Mouse (Mus musculus) G1E (cell line): Measurements from ENCODE around the gene Cnpy4. TPM values are rescaled to one million over a fixed set of nuclear protein-coding genes. Genes with fewer than 3 reads are reported as not detected.
A peak's percentile ranks its signal among the peaks of the same experiment; 100 is the strongest.

ENCODE experiments used
- ATAC-seq: 2 replicates; pipeline ENCODE4 v1.8.0; 2016; ENCODE audit warnings: mild to moderate bottlenecking; ENCODE audit not compliant: insufficient number of reproducible peaks, poor library complexity, low FRiP score, severe bottlenecking; ENCODE audit errors: extremely low read depth
- DNase-seq: peaks from one replicate; pipeline ENCODE4 v3.0.0; 2012; ENCODE audit warnings: low spot score
- H3K27me3 ChIP-seq: 2 replicates; pipeline ENCODE4 v1.6.1; 2012; ENCODE audit warnings: mild to moderate bottlenecking, low read length, inconsistent platforms; ENCODE audit not compliant: insufficient read depth
- H3K36me3 ChIP-seq: replicated peaks from 2 replicates; pipeline ENCODE3; 2012; ENCODE audit warnings: mild to moderate bottlenecking, inconsistent platforms
- H3K4me1 ChIP-seq: 2 replicates; pipeline ENCODE4 v1.6.1; 2012; ENCODE audit warnings: low read depth, low read length, inconsistent platforms, mixed read lengths; ENCODE audit not compliant: insufficient read depth
- H3K4me3 ChIP-seq: 2 replicates; pipeline ENCODE4 v1.5.1; 2012; ENCODE audit warnings: low read depth, mild to moderate bottlenecking, inconsistent platforms, low read length, moderate library complexity, mixed read lengths
- H3K9me3 ChIP-seq: replicated peaks from 2 replicates; pipeline ENCODE4 v1.6.1; 2012; ENCODE audit warnings: inconsistent platforms
- CTCF ChIP-seq: IDR thresholded peaks from 2 replicates; pipeline ENCODE4 v1.5.1; 2012; ENCODE audit warnings: low read depth, low read length, inconsistent platforms, mixed read lengths
- GATA1 ChIP-seq: IDR thresholded peaks from 2 replicates; pipeline ENCODE4 v1.6.1; 2012; ENCODE audit warnings: borderline replicate concordance, low read length, inconsistent platforms, mixed read lengths
- GATA2 ChIP-seq: IDR thresholded peaks from 2 replicates; pipeline ENCODE4 v1.6.1; 2012; ENCODE audit warnings: low read depth, low read length, inconsistent platforms, borderline replicate concordance
- POLR2AphosphoS5 ChIP-seq: IDR thresholded peaks from 2 replicates; pipeline ENCODE4 v1.6.1; 2012; ENCODE audit warnings: low read depth, low read length, inconsistent platforms; ENCODE audit not compliant: insufficient replicate concordance
- TAL1 ChIP-seq: conservative IDR thresholded peaks from 2 replicates; pipeline ENCODE4 v1.6.1; 2012; ENCODE audit warnings: low read depth, low read length, inconsistent platforms, mixed read lengths
- polyA plus RNA-seq: library from polyadenylated mRNA; stranded (reverse); fragments of >175 nt; gene quantifications from 2 replicates; pipeline ENCODE4 v1.2.3, GENCODE M21; 2012
- total RNA-seq, 2 experiments: library from RNA; stranded (forward) in 1 of 2; stranded (reverse) in 1 of 2; fragments of 200-1000 nt in 1 of 2; fragments of >200 nt in 1 of 2; fragmentation: Nextera tagmentation in 1 of 2; gene quantifications; 2 replicates each; pipeline ENCODE4 v1.2.3; 2014 to 2017

Cnpy4 gene
- total and polyA plus RNA-seq, 3 experiments, result 1.3 to 31.1 (median 20.2) TPM

- Histone ChIP-seq H3K9me3 (no peaks in the 10 kb centered on the region), H3K27me3 (no peaks in the 10 kb centered on the region), H3K36me3 (peaks cover 79% of the 10 kb centered on the region), H3K4me3 (peak overlapping the region; percentile 30; the same call in 1 of the 2 replicates), H3K4me1 (peaks cover 49% of the 10 kb centered on the region)
- no peak for ATAC-seq
- no peak for TF ChIP-seq GATA2
- TF ChIP-seq CTCF, result no peak
- TF ChIP-seq GATA1, result no peak
- TF ChIP-seq POLR2AphosphoS5, result no peak
- no peak for TF ChIP-seq TAL1
- DNase-seq, result no peak
Measured at GRCm38 (mm10) chr5:138173217-138173616, 14.1 kb upstream of the Cnpy4 start.

- DNase-seq, result peak; percentile 40
- TF ChIP-seq TAL1 (no peak), GATA2 (no peak), POLR2AphosphoS5 (no peak), CTCF (no peak), GATA1 (no peak)
Measured at GRCm38 (mm10) chr5:138187661-138188306, 499 bp downstream of the Cnpy4 start.

GRCm38 (mm10) chr5:138193771-138194727, 6.8 kb downstream of the Cnpy4 start, which contains the start of gene Mblac1:
TSS of gene Mblac1 (plus strand) at chr5:138194314.
- ATAC-seq (peak; percentile 61), DNase-seq (peak; percentile 50)
- peaks cover 45% of the 10 kb centered on the region for H3K36me3 ChIP-seq
- TF ChIP-seq POLR2AphosphoS5 (peak; percentile 53; the same call in 1 of the 2 replicates), TAL1 (no peak), GATA2 (no peak)
- peak within 1 kb of the TSS; percentile 83 for H3K4me3 ChIP-seq
- peaks cover 7% of the 10 kb centered on the region; the same call in 1 of the 2 replicates for H3K27me3 ChIP-seq
- no peaks in the 10 kb centered on the region for H3K9me3 ChIP-seq
- peaks cover 20% of the 10 kb centered on the region for H3K4me1 ChIP-seq

More at GRCm38 (mm10) chr5:138187661-138188306, 499 bp downstream of the Cnpy4 start:
- Histone ChIP-seq H3K4me1 (peaks cover 27% of the 10 kb centered on the region), H3K27me3 (no peaks in the 10 kb centered on the region), H3K9me3 (no peaks in the 10 kb centered on the region), H3K36me3 (peaks cover 64% of the 10 kb centered on the region), H3K4me3 (peak overlapping the region; percentile 87)
- peak; percentile 76 for ATAC-seq

DNA sequence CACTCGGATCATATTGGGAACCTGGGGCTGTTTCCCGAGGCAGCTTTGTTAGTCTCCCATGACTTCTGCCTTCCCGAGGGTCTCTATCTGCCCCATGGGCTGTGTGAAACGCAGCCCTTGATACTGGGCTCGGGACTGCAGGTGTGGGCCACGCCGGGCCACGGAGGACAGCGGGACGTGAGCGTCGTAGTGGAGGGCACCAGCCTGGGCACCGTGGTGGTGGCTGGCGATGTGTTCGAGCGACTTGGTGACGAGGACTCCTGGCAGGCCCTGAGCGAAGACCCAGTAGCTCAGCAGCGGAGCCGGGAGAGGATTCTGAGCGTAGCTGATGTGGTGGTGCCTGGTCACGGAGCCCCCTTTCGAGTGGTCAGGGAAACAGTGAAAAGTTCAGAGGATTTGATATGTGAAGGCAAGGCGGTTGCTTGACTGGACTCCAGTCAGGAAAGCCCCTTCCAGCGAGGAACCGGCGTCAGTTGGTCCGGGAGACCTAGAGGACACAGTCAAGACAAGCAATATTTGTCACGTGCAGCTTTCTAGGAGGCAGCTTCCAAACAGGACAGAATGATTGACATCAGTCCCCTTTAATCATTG, 7.6 kb downstream of the Cnpy4 start:
- Histone ChIP-seq H3K9me3 (no peaks in the 10 kb centered on the region), H3K36me3 (peaks cover 40% of the 10 kb centered on the region), H3K4me3 (peak overlapping the region; percentile 83), H3K27me3 (peaks cover 7% of the 10 kb centered on the region; the same call in 1 of the 2 replicates), H3K4me1 (peaks cover 20% of the 10 kb centered on the region)
- TF ChIP-seq CTCF, result no peak
- TF ChIP-seq GATA1, result no peak
- TF ChIP-seq TAL1, result no peak
- no peak for TF ChIP-seq GATA2
- no peak for TF ChIP-seq POLR2AphosphoS5
- no peak for DNase-seq
- no peak for ATAC-seq

DNA sequence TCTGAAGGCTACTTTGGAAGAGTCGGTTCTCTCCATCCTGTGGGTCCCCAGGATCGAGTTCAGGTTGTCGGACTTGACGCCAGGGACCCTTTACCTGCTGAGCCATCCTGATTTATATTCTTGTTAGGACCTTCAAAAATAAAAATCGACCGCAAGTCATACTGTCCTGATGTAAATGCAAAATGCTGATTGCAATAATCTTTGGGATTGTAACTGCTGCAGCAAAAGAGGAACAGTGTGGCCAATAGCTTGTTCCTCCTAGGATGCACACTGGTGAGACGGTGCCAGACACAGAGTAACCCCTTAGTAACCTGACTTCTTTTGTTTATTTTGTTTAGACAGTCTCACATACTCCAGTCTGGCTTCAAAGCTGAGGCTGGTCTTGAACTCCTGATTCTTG, 8.2 kb downstream of the Cnpy4 start:
- 0 out of 2 replicates have a peak, but pooled peaks have one; percentile 11 for ATAC-seq
- Histone ChIP-seq H3K9me3 (no peaks in the 10 kb centered on the region), H3K4me1 (peaks cover 20% of the 10 kb centered on the region), H3K4me3 (no peak overlapping the region), H3K36me3 (peaks cover 34% of the 10 kb centered on the region), H3K27me3 (peaks cover 7% of the 10 kb centered on the region; the same call in 1 of the 2 replicates)
- no peak for DNase-seq
- TF ChIP-seq GATA2 (no peak), POLR2AphosphoS5 (no peak), CTCF (no peak), TAL1 (no peak), GATA1 (no peak)

DNA sequence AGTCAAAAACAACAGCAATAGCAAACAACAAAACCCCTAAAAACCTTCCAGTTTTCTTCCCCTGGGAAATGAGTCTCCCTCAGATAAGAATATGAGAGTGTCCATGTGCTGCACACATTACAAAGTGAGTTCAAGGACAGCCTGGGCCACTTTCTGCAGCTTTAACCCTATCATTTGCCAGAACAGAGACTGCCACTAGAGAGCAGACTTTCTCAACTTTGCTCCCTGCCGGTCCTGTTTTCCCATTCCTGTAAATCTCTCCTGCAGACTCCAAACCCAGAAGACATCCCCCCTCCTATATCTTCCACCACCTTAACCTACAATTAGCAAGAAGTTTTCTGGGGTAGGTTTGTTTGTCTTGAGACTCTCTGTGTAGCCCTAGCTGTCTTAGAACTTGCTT, 12.3 kb downstream of the Cnpy4 start:
- peaks cover 4% of the 10 kb centered on the region for H3K36me3 ChIP-seq
- peaks cover 4% of the 10 kb centered on the region for H3K9me3 ChIP-seq
- DNase-seq (no peak), ATAC-seq (no peak)
- no peak overlapping the region for H3K4me3 ChIP-seq
- H3K4me1 ChIP-seq, result peaks cover 10% of the 10 kb centered on the region
- no peak for TF ChIP-seq CTCF
- H3K27me3 ChIP-seq, result peaks cover 5% of the 10 kb centered on the region; the same call in 1 of the 2 replicates
